Mouse (Mus musculus) spleen, adult 2 months (tissue): ENCODE measurements around the gene Eif3f.

ENCODE experiments used
- CTCF ChIP-seq: fragments of 200-500 bp; IDR thresholded peaks from 2 replicates; pipeline ENCODE4 v1.5.1; 2011; ENCODE audit warnings: mild to moderate bottlenecking, inconsistent platforms; ENCODE audit not compliant: insufficient read depth, insufficient read length, insufficient replicate concordance; ENCODE audit errors: extremely low read depth
- POLR2A ChIP-seq: fragments of 200-500 bp; IDR thresholded peaks from 2 replicates; pipeline ENCODE4 v1.6.1; 2011; ENCODE audit warnings: low read depth, low read length, inconsistent platforms

- TF ChIP-seq CTCF (no peak), POLR2A (no peak)
Observed at GRCm38 (mm10) chr7:108903969-108904368, 30.2 kb upstream of the Eif3f start.
